Mouse (Mus musculus): ENCODE measurements around the gene Pstpip1.

DNA sequence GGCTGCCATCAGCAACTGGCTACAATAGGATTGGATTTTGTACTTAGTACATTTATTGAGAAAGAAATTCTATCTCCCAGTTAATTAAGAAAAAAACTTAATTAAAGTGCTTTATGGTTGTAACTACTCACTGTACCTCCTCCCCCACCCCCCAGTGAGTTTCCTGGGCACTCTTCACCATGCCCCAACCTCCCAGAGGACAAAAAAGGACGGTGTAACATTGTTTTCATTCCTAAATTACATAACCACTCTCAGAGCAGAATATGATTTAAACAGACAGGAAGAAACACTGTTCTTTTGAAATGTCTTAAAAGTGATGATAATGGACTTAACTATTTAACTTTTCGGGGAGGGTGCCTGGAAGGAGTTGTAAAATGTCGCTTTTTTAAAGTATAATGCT, 24.8 kb upstream of the Pstpip1 start:
- TF ChIP-seq MYOG (IDR thresholded peaks at IDR 0.05; ENCODE audit: control insufficient read depth, extremely low read depth, insufficient read length) (no peak), USF1 (IDR thresholded peaks at IDR 0.05; ENCODE audit: low read depth) (no peak)

All from C2C12 (cell line).